15 mouse cellular contexts compared by ENCODE assay signal in genomic region chr4:124292254-124292653, GRCm38 (mm10).
DNase-seq lines count a peak whose midpoint lies in the region; ATAC-seq lines count a peak whose summit lies in the region.
"Had no signal": no experiment of that assay in that cellular context is flagged by ENCODE, and none has a peak within 500 bp of the region (broad histone marks: within the 10 kb centered on the region; RNA-seq: fewer than 3 reads in every experiment).

No protein-coding gene starts in this region.

- no peak overlapping the region for H3K9ac ChIP-seq in embryonic facial prominence, embryonic 12.5 days
- no peak overlapping the region for H3K9ac ChIP-seq in midbrain, embryonic 15.5 days
- H3K9ac ChIP-seq: limb, embryonic 15.5 days had no signal

- no peaks in the 10 kb centered on the region for H3K36me3 ChIP-seq in embryonic facial prominence, embryonic 12.5 days
- no peaks in the 10 kb centered on the region for H3K36me3 ChIP-seq in hindbrain, embryonic 10.5 days
- no peaks in the 10 kb centered on the region for H3K36me3 ChIP-seq in midbrain, embryonic 15.5 days (replicated peaks)
- H3K36me3 ChIP-seq: limb, embryonic 15.5 days had no signal

- H3K27ac ChIP-seq in embryonic facial prominence, embryonic 12.5 days = no peak overlapping the region
- H3K27ac ChIP-seq in hindbrain, embryonic 10.5 days = peak overlapping the region; percentile 79
- H3K27ac ChIP-seq in midbrain, embryonic 15.5 days = peak overlapping the region; percentile 56; the same call in 1 of the 2 replicates
- H3K27ac ChIP-seq: limb, embryonic 15.5 days had no signal

- H3K4me1 ChIP-seq in embryonic facial prominence, embryonic 12.5 days = peaks cover 7% of the 10 kb centered on the region
- peaks cover 31% of the 10 kb centered on the region for H3K4me1 ChIP-seq in hindbrain, embryonic 10.5 days (replicated peaks)
- peaks cover 11% of the 10 kb centered on the region for H3K4me1 ChIP-seq in midbrain, embryonic 15.5 days
- H3K4me1 ChIP-seq: megakaryocyte, embryonic 14.5 days had no signal

- H3K4me2 ChIP-seq in embryonic facial prominence, embryonic 12.5 days (replicated peaks) = no peak overlapping the region
- H3K4me2 ChIP-seq in midbrain, embryonic 15.5 days = peak overlapping the region; percentile 36; the same call in 1 of the 2 replicates
- H3K4me2 ChIP-seq: limb, embryonic 15.5 days had no signal

- no peaks in the 10 kb centered on the region for H3K27me3 ChIP-seq in embryonic facial prominence, embryonic 12.5 days
- peaks cover 17% of the 10 kb centered on the region for H3K27me3 ChIP-seq in hindbrain, embryonic 10.5 days (ENCODE audit: insufficient read depth, poor library complexity, severe bottlenecking)
- no peaks in the 10 kb centered on the region for H3K27me3 ChIP-seq in midbrain, embryonic 15.5 days (replicated peaks)
- H3K27me3 ChIP-seq: limb, embryonic 15.5 days had no signal

- intact Hi-C loops in left cerebral cortex, postnatal 4 days (cut with DNase I) = no loop called here

- 0 out of 2 replicates have a peak, but pooled peaks have one; percentile 22 for ATAC-seq in embryonic facial prominence, embryonic 12.5 days (ENCODE audit: insufficient number of reproducible peaks, insufficient read depth, low FRiP score, low TSS enrichment)
- ATAC-seq in midbrain, embryonic 15.5 days (replicated peaks) = peak; percentile 85
- no peak for ATAC-seq in megakaryocyte, adult 5-6 weeks (ENCODE audit: poor library complexity, severe bottlenecking)

- WGBS in embryonic facial prominence, embryonic 12.5 days = 29% methylated on average over 17 of the region's 17 CpGs
- WGBS in hindbrain, embryonic 10.5 days = 24% methylated on average over 17 of the region's 17 CpGs
- 8% methylated on average over 17 of the region's 17 CpGs for WGBS in midbrain, embryonic 15.5 days

- DNase-seq in left cerebral cortex, postnatal 4 days = peak; percentile 21
- DNase-seq in left cerebral cortex, adult 18-20 months (ENCODE audit: low spot score in 2 of 2) = no peak
- peak; percentile 61 for DNase-seq in hindbrain, embryonic 10.5 days (ENCODE audit: low spot score)
- no peak for DNase-seq in natural killer cell, adult 2 months (ENCODE audit: low spot score in 2 of 2)
- DNase-seq in cerebellum, adult 9-10 months = no peak
- DNase-seq: adrenal gland, adult 2 months; gastrocnemius, postnatal 25 days; heart, postnatal 10 days; kidney, adult 9 months; thymus, postnatal 25 days had no signal

- H3K4me3 ChIP-seq in embryonic facial prominence, embryonic 12.5 days = no peak overlapping the region
- H3K4me3 ChIP-seq in hindbrain, embryonic 10.5 days = peak overlapping the region; percentile 20
- no peak overlapping the region for H3K4me3 ChIP-seq in midbrain, embryonic 15.5 days
- H3K4me3 ChIP-seq: limb, embryonic 15.5 days; megakaryocyte, embryonic 14.5 days had no signal

- H3K9me3 ChIP-seq in embryonic facial prominence, embryonic 12.5 days = no peaks in the 10 kb centered on the region
- no peaks in the 10 kb centered on the region for H3K9me3 ChIP-seq in hindbrain, embryonic 10.5 days
- no peaks in the 10 kb centered on the region for H3K9me3 ChIP-seq in midbrain, embryonic 15.5 days
- H3K9me3 ChIP-seq: limb, embryonic 15.5 days; megakaryocyte, embryonic 14.5 days had no signal

Comparison
In these comparisons a context has a peak if more than half of its experiments do, and no peak if none do; other contexts are left out.
1. DNase-seq: peak in left cerebral cortex, postnatal 4 days (single experiment) and hindbrain, embryonic 10.5 days (single experiment); none in left cerebral cortex, adult 18-20 months (0 of 2), natural killer cell, adult 2 months (0 of 2) and cerebellum, adult 9-10 months (single experiment).